Mouse (Mus musculus) heart, postnatal 4 days (tissue): ENCODE data around the gene Ube2cbp. TPM values are rescaled to one million over a fixed set of nuclear protein-coding genes. Genes with fewer than 3 reads are reported as not detected.

ENCODE experiments used
- DNase-seq: peaks from one replicate; pipeline ENCODE4 v3.0.0; 2021
- total RNA-seq, 2 experiments: library from RNA; stranded (reverse); gene quantifications; 2 replicates each; pipeline ENCODE4 v1.2.3; 2021

The Ube2cbp gene
- total RNA-seq, 2 experiments from 2014 or later: 2.6 to 2.9 TPM

- DNase-seq: no peak
Measured at GRCm38 (mm10) chr9:86315700-86316099, 149.1 kb downstream of the Ube2cbp start.

GRCm38 (mm10) chr9:86308616-86309015, 156.1 kb downstream of the Ube2cbp start:
- DNase-seq: no peak

- DNase-seq: no peak
Measured at GRCm38 (mm10) chr9:86306556-86306955, 158.2 kb downstream of the Ube2cbp start.

GRCm38 (mm10) chr9:86301407-86301806, 163.3 kb downstream of the Ube2cbp start:
- DNase-seq: no peak

- DNase-seq: no peak
Measured at GRCm38 (mm10) chr9:86298596-86298995, 166.2 kb downstream of the Ube2cbp start.

GRCm38 (mm10) chr9:86298131-86298530, 166.6 kb downstream of the Ube2cbp start:
- DNase-seq: no peak

GRCm38 (mm10) chr9:86296683-86297638, 167.8 kb downstream of the Ube2cbp start:
- DNase-seq: no peak

GRCm38 (mm10) chr9:86287570-86287954, 177.2 kb downstream of the Ube2cbp start:
- DNase-seq: no peak

- no peak for DNase-seq
Measured at GRCm38 (mm10) chr9:86286830-86287569, 177.8 kb downstream of the Ube2cbp start.

- DNase-seq: no peak
Measured at GRCm38 (mm10) chr9:86282555-86282954, 182.2 kb downstream of the Ube2cbp start.

GRCm38 (mm10) chr9:86281147-86281467, 183.6 kb downstream of the Ube2cbp start:
- DNase-seq: no peak

- no peak for DNase-seq
Measured at GRCm38 (mm10) chr9:86280461-86281146, 184.1 kb downstream of the Ube2cbp start.

GRCm38 (mm10) chr9:86269541-86269940, 195.2 kb downstream of the Ube2cbp start:
- DNase-seq: no peak

- DNase-seq: no peak
Measured at GRCm38 (mm10) chr9:86266658-86267057, 198.1 kb downstream of the Ube2cbp start.

Other genes with a start within 250 kb of the Ube2cbp start
- gene Dop1a, start 2.2 kb upstream of the Ube2cbp start, total RNA-seq: 10 to 100 TPM; 24.0 to 27.0 TPM
- 10 to 100 TPM; 11.4 to 14.5 TPM for gene Pgm3, start 106.9 kb upstream of the Ube2cbp start, total RNA-seq
- gene Rwdd2a, start 107.0 kb upstream of the Ube2cbp start, total RNA-seq: under 1 TPM; 0.33 to 0.59 TPM
- 10 to 100 TPM; 42.5 to 46.4 TPM for gene Me1, start 231.0 kb upstream of the Ube2cbp start, total RNA-seq